Mouse (Mus musculus): ENCODE data around the gene Tspan5. TPM values are rescaled to one million over a fixed set of nuclear protein-coding genes. Genes with fewer than 3 reads are reported as not detected.

Gene Tspan5
- total and polyA plus RNA-seq, 2 experiments = 0.48 to 0.65 TPM

GRCm38 (mm10) chr3:138722152-138722551 is 19.8 kb upstream of the Tspan5 start:
- DNase-seq (ENCODE audit: extremely low read depth, low read depth, low spot score) = no peak
- WGBS = 74% methylated on average over 5 of the region's 5 CpGs
- no peak overlapping the region for H3K9ac ChIP-seq (ENCODE audit: low read depth, low read length)
- H3K36me3 ChIP-seq (ENCODE audit: control insufficient read depth, insufficient read depth, low read length) = no peaks in the 10 kb centered on the region
- no peaks in the 10 kb centered on the region for H3K4me1 ChIP-seq (ENCODE audit: control insufficient read depth, insufficient read depth, low read length)
- H3K79me2 ChIP-seq (ENCODE audit: control insufficient read depth, insufficient read depth, low read length) = no peaks in the 10 kb centered on the region
- no peak for TF ChIP-seq POLR2A (IDR thresholded peaks at IDR 0.05; ENCODE audit: extremely low read depth, insufficient read depth, low read length)
- no peak for TF ChIP-seq CTCF (IDR thresholded peaks at IDR 0.05; ENCODE audit: low read depth, low read length)
- no peaks in the 10 kb centered on the region for H3K27me3 ChIP-seq (ENCODE audit: control insufficient read depth, insufficient read depth, low read length)
- no peak overlapping the region for H3K27ac ChIP-seq (replicated peaks; ENCODE audit: insufficient read depth, low read depth, low read length)
- H3K4me3 ChIP-seq (ENCODE audit: insufficient read depth, low read depth, low read length) = no peak overlapping the region

GRCm38 (mm10) chr3:138727571-138727970 is 14.4 kb upstream of the Tspan5 start:
- no peak overlapping the region for H3K9ac ChIP-seq (ENCODE audit: low read depth, low read length)
- H3K4me3 ChIP-seq (ENCODE audit: insufficient read depth, low read depth, low read length) = no peak overlapping the region
- no peaks in the 10 kb centered on the region for H3K79me2 ChIP-seq (ENCODE audit: control insufficient read depth, insufficient read depth, low read length)
- no peak overlapping the region for H3K27ac ChIP-seq (replicated peaks; ENCODE audit: insufficient read depth, low read depth, low read length)
- TF ChIP-seq POLR2A (IDR thresholded peaks at IDR 0.05; ENCODE audit: extremely low read depth, insufficient read depth, low read length) (no peak), CTCF (IDR thresholded peaks at IDR 0.05; ENCODE audit: low read depth, low read length) (no peak)
- DNase-seq (ENCODE audit: extremely low read depth, low read depth, low spot score) = no peak
- H3K36me3 ChIP-seq (ENCODE audit: control insufficient read depth, insufficient read depth, low read length) = no peaks in the 10 kb centered on the region
- WGBS = 63% methylated on average over 8 of the region's 8 CpGs
- no peaks in the 10 kb centered on the region for H3K4me1 ChIP-seq (ENCODE audit: control insufficient read depth, insufficient read depth, low read length)
- no peaks in the 10 kb centered on the region for H3K27me3 ChIP-seq (ENCODE audit: control insufficient read depth, insufficient read depth, low read length)

GRCm38 (mm10) chr3:138728840-138729239 is 13.2 kb upstream of the Tspan5 start:
- Histone ChIP-seq H3K27ac (replicated peaks; ENCODE audit: insufficient read depth, low read depth, low read length) (no peak overlapping the region), H3K4me3 (ENCODE audit: insufficient read depth, low read depth, low read length) (no peak overlapping the region), H3K4me1 (ENCODE audit: control insufficient read depth, insufficient read depth, low read length) (no peaks in the 10 kb centered on the region), H3K27me3 (ENCODE audit: control insufficient read depth, insufficient read depth, low read length) (no peaks in the 10 kb centered on the region), H3K9ac (ENCODE audit: low read depth, low read length) (no peak overlapping the region), H3K79me2 (ENCODE audit: control insufficient read depth, insufficient read depth, low read length) (no peaks in the 10 kb centered on the region), H3K36me3 (ENCODE audit: control insufficient read depth, insufficient read depth, low read length) (no peaks in the 10 kb centered on the region)
- DNase-seq (ENCODE audit: extremely low read depth, low read depth, low spot score) = no peak
- TF ChIP-seq POLR2A (IDR thresholded peaks at IDR 0.05; ENCODE audit: extremely low read depth, insufficient read depth, low read length) (no peak), CTCF (IDR thresholded peaks at IDR 0.05; ENCODE audit: low read depth, low read length) (no peak)
- 93% methylated on average over 3 of the region's 3 CpGs for WGBS

GRCm38 (mm10) chr3:138730812-138731211 is 11.2 kb upstream of the Tspan5 start:
- TF ChIP-seq CTCF (IDR thresholded peaks at IDR 0.05; ENCODE audit: low read depth, low read length) (no peak), POLR2A (IDR thresholded peaks at IDR 0.05; ENCODE audit: extremely low read depth, insufficient read depth, low read length) (no peak)
- H3K4me1 ChIP-seq (ENCODE audit: control insufficient read depth, insufficient read depth, low read length) = no peaks in the 10 kb centered on the region
- DNase-seq (ENCODE audit: extremely low read depth, low read depth, low spot score) = no peak

GRCm38 (mm10) chr3:138735760-138736159 is 6.2 kb upstream of the Tspan5 start:
- DNase-seq (ENCODE audit: extremely low read depth, low read depth, low spot score) = no peak
- no peaks in the 10 kb centered on the region for H3K4me1 ChIP-seq (ENCODE audit: control insufficient read depth, insufficient read depth, low read length)
- 95% methylated on average over 5 of the region's 5 CpGs for WGBS
- TF ChIP-seq POLR2A (IDR thresholded peaks at IDR 0.05; ENCODE audit: extremely low read depth, insufficient read depth, low read length) = no peak
- no peak for TF ChIP-seq CTCF (IDR thresholded peaks at IDR 0.05; ENCODE audit: low read depth, low read length)
- H3K79me2 ChIP-seq (ENCODE audit: control insufficient read depth, insufficient read depth, low read length) = no peaks in the 10 kb centered on the region
- H3K36me3 ChIP-seq (ENCODE audit: control insufficient read depth, insufficient read depth, low read length) = no peaks in the 10 kb centered on the region
- H3K9ac ChIP-seq (ENCODE audit: low read depth, low read length) = no peak overlapping the region
- no peak overlapping the region for H3K27ac ChIP-seq (replicated peaks; ENCODE audit: insufficient read depth, low read depth, low read length)
- H3K27me3 ChIP-seq (ENCODE audit: control insufficient read depth, insufficient read depth, low read length) = no peaks in the 10 kb centered on the region
- no peak overlapping the region for H3K4me3 ChIP-seq (ENCODE audit: insufficient read depth, low read depth, low read length)

More at GRCm38 (mm10) chr3:138730812-138731211, 11.2 kb upstream of the Tspan5 start:
- Histone ChIP-seq H3K27ac (replicated peaks; ENCODE audit: insufficient read depth, low read depth, low read length) (no peak overlapping the region), H3K36me3 (ENCODE audit: control insufficient read depth, insufficient read depth, low read length) (no peaks in the 10 kb centered on the region), H3K79me2 (ENCODE audit: control insufficient read depth, insufficient read depth, low read length) (no peaks in the 10 kb centered on the region), H3K4me3 (ENCODE audit: insufficient read depth, low read depth, low read length) (no peak overlapping the region), H3K9ac (ENCODE audit: low read depth, low read length) (no peak overlapping the region), H3K27me3 (ENCODE audit: control insufficient read depth, insufficient read depth, low read length) (no peaks in the 10 kb centered on the region)
- WGBS = 84% methylated on average over 3 of the region's 3 CpGs

- H3K79me2 ChIP-seq (ENCODE audit: control insufficient read depth, insufficient read depth, low read length) = no peaks in the 10 kb centered on the region
- peaks cover 4% of the 10 kb centered on the region; the same call in 1 of the 2 replicates for H3K4me1 ChIP-seq (ENCODE audit: control insufficient read depth, insufficient read depth, low read length)
- H3K27ac ChIP-seq (replicated peaks; ENCODE audit: insufficient read depth, low read depth, low read length) = no peak overlapping the region
- 53% methylated on average over 4 of the region's 4 CpGs for WGBS
- no peak overlapping the region for H3K4me3 ChIP-seq (ENCODE audit: insufficient read depth, low read depth, low read length)
- TF ChIP-seq POLR2A (IDR thresholded peaks at IDR 0.05; ENCODE audit: extremely low read depth, insufficient read depth, low read length) = no peak
- no peak for TF ChIP-seq CTCF (IDR thresholded peaks at IDR 0.05; ENCODE audit: low read depth, low read length)
- no peak for DNase-seq (ENCODE audit: extremely low read depth, low read depth, low spot score)
- peaks cover 3% of the 10 kb centered on the region; the same call in 1 of the 2 replicates for H3K27me3 ChIP-seq (ENCODE audit: control insufficient read depth, insufficient read depth, low read length)
- no peak overlapping the region for H3K9ac ChIP-seq (ENCODE audit: low read depth, low read length)
- H3K36me3 ChIP-seq (ENCODE audit: control insufficient read depth, insufficient read depth, low read length) = no peaks in the 10 kb centered on the region
Observed at GRCm38 (mm10) chr3:138739150-138739700, 2.8 kb upstream of the Tspan5 start.

All from liver, adult 2 months (tissue).